ENCODE assay signal across 8 mouse cellular contexts in genomic region chr3:53657744-53658534, GRCm38 (mm10). TPM values are rescaled to one million over a fixed set of nuclear protein-coding genes. Genes with fewer than 3 reads are reported as not detected.
DNase-seq lines count a peak whose midpoint lies in the region; ATAC-seq lines count a peak whose summit lies in the region.

No protein-coding gene starts in this region.

- peak overlapping the region; percentile 78 for H3K27ac ChIP-seq in heart, embryonic 10.5 days
- no peak overlapping the region for H3K27ac ChIP-seq in brown adipose tissue, adult 24 weeks (replicated peaks; ENCODE audit: low read depth, low read length)
- H3K27ac ChIP-seq in heart, embryonic 16.5 days (ENCODE audit: low read length), result no peak overlapping the region
- no peak overlapping the region for H3K27ac ChIP-seq in midbrain, embryonic 11.5 days (ENCODE audit: low read depth, low read length)

- H3K27me3 ChIP-seq in heart, embryonic 10.5 days (ENCODE audit: insufficient read depth, poor library complexity, severe bottlenecking), result peaks cover 19% of the 10 kb centered on the region
- peaks cover 6% of the 10 kb centered on the region; the same call in 1 of the 2 replicates for H3K27me3 ChIP-seq in heart, embryonic 16.5 days (ENCODE audit: control insufficient read depth, insufficient read depth, low read length)
- H3K27me3 ChIP-seq in midbrain, embryonic 11.5 days (ENCODE audit: control insufficient read depth, insufficient read depth, low read length), result peaks cover 7% of the 10 kb centered on the region; the same call in 1 of the 2 replicates

- H3K4me3 ChIP-seq in heart, embryonic 10.5 days, result peak overlapping the region; percentile 71
- H3K4me3 ChIP-seq in brown adipose tissue, adult 24 weeks (ENCODE audit: insufficient read depth, low read depth, low read length), result peak overlapping the region; percentile 47; the same call in 1 of the 2 replicates
- peak overlapping the region; percentile 73 for H3K4me3 ChIP-seq in heart, embryonic 16.5 days (ENCODE audit: low read length)
- H3K4me3 ChIP-seq in midbrain, embryonic 11.5 days (ENCODE audit: low read depth, low read length), result peak overlapping the region; percentile 62

- H3K36me3 ChIP-seq in heart, embryonic 10.5 days, result peaks cover 26% of the 10 kb centered on the region
- peaks cover 17% of the 10 kb centered on the region for H3K36me3 ChIP-seq in heart, embryonic 16.5 days (ENCODE audit: control insufficient read depth, insufficient read depth)
- H3K36me3 ChIP-seq in midbrain, embryonic 11.5 days (ENCODE audit: control insufficient read depth, insufficient read depth, low read length), result 0 out of 2 replicates have a peak, but pooled peaks cover 8% of the 10 kb centered on the region

- peaks cover 5% of the 10 kb centered on the region for H3K9me3 ChIP-seq in heart, embryonic 10.5 days
- H3K9me3 ChIP-seq in heart, embryonic 16.5 days (replicated peaks; ENCODE audit: control insufficient read depth, low read length), result peaks cover 15% of the 10 kb centered on the region
- peaks cover 13% of the 10 kb centered on the region for H3K9me3 ChIP-seq in midbrain, embryonic 11.5 days (ENCODE audit: control insufficient read depth, low read length)

- peak; percentile 85 for DNase-seq in heart, embryonic 10.5 days (ENCODE audit: low spot score)
- no peak for DNase-seq in heart, adult 9 months (ENCODE audit: low spot score in 2 of 2)
- DNase-seq in kidney, postnatal 4 days, result peak; percentile 71 to 79
- peak; percentile 93 for DNase-seq in midbrain, embryonic 11.5 days (ENCODE audit: low spot score, missing footprints)
- no peak for DNase-seq in spleen, postnatal 4 days (ENCODE audit: low spot score in 2 of 2)
- DNase-seq in urinary bladder, postnatal 25 days (ENCODE audit: low spot score), result no peak

- 0 out of 2 replicates have a peak, but pooled peaks have one; percentile 45 for ATAC-seq in heart, embryonic 16.5 days (replicated peaks; ENCODE audit: extremely low read depth, insufficient read depth, low FRiP score)
- ATAC-seq in midbrain, embryonic 11.5 days (ENCODE audit: low FRiP score), result peak; percentile 19; the same call in 1 of the 2 replicates

- under 1% methylated on average over 21 of the region's 21 CpGs for WGBS in heart, embryonic 10.5 days
- 1% methylated on average over 21 of the region's 21 CpGs for WGBS in heart, embryonic 16.5 days
- WGBS in midbrain, embryonic 11.5 days, result 1% methylated on average over 21 of the region's 21 CpGs

- H3K4me2 ChIP-seq in heart, embryonic 16.5 days (ENCODE audit: low read depth, low read length), result peak overlapping the region; percentile 98
- H3K4me2 ChIP-seq in midbrain, embryonic 11.5 days, result peak overlapping the region; percentile 99

- peak overlapping the region; percentile 66 for H3K9ac ChIP-seq in heart, embryonic 16.5 days (ENCODE audit: low read length)
- no peak overlapping the region for H3K9ac ChIP-seq in midbrain, embryonic 11.5 days (ENCODE audit: low read length)

- peaks cover 26% of the 10 kb centered on the region for H3K4me1 ChIP-seq in heart, embryonic 10.5 days
- no peaks in the 10 kb centered on the region; the same call in 1 of the 2 replicates for H3K4me1 ChIP-seq in brown adipose tissue, adult 24 weeks (ENCODE audit: control insufficient read depth, insufficient read depth, insufficient read length, low read length)
- peaks cover 13% of the 10 kb centered on the region for H3K4me1 ChIP-seq in heart, embryonic 16.5 days (ENCODE audit: control insufficient read depth, insufficient read depth, low read length)
- H3K4me1 ChIP-seq in midbrain, embryonic 11.5 days (ENCODE audit: control insufficient read depth, insufficient read depth, low read length), result peaks cover 12% of the 10 kb centered on the region

RNA-seq across cellular contexts. Expression of gene Frem2, which starts 0.8 kb away (rescaled TPM):
- 3.8 and 5.9 TPM in 2 replicates for polyA plus RNA-seq in heart, embryonic 10.5 days (2016; fragmentation: Nextera tagmentation; extraction: Ambion mirVana)
- not detected in 2 replicates for polyA plus RNA-seq in brown adipose tissue, adult 24 weeks (2012; ENCODE audit: insufficient read depth, insufficient read length, missing spikeins)
- 2.4 and 3.2 TPM in 2 replicates for polyA plus RNA-seq in heart, embryonic 16.5 days (2015; fragmentation: Nextera tagmentation; extraction: Ambion mirVana)
- polyA plus RNA-seq in midbrain, embryonic 11.5 days (2014; fragmentation: Nextera tagmentation; extraction: Ambion mirVana), result 1.6 and 1.7 TPM in 2 replicates

Comparison
In these comparisons a context has a peak if more than half of its experiments do, and no peak if none do; other contexts are left out.
1. DNase-seq: peak in heart, embryonic 10.5 days (single experiment), kidney, postnatal 4 days (2 of 2) and midbrain, embryonic 11.5 days (single experiment); none in heart, adult 9 months (0 of 2), spleen, postnatal 4 days (0 of 2) and urinary bladder, postnatal 25 days (single experiment).
2. Peak in every context shown above with its lines, with median percentiles within 50 percentile points of each other: H3K4me3 ChIP-seq.